In the genomic region with DNA sequence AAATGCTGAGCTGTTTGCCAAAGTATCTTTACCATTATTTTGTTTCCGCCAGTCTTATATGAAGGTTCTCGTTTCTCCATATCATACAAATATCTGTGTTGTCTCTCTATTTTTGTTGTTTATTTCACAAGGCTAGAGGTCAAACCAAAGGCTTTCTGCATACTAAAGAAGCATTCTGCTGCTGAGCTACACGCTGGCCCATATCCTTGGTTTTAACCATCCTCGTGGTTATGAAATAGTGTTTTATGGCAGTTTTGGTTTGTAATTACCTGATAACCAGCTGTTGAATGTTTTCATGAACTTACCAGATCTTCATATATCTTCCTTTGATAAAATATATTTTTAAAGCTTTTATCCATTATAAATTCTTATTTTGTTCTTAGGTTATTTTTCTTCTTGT, we compare ENCODE assay signal across 31 mouse cellular contexts.
"Had no signal": no experiment of that assay in that cellular context is flagged by ENCODE, and none has a peak within 500 bp of the region (broad histone marks: within the 10 kb centered on the region; RNA-seq: fewer than 3 reads in every experiment).

No protein-coding gene starts in this region.

- H3K4me3 ChIP-seq: limb, embryonic 10.5 days; limb, embryonic 12.5 days; limb, embryonic 13.5 days; limb, embryonic 15.5 days; liver, embryonic 12.5 days; liver, embryonic 13.5 days; liver, embryonic 15.5 days; lung, embryonic 15.5 days; megakaryocyte, embryonic 14.5 days; midbrain, embryonic 10.5 days; midbrain, embryonic 12.5 days; midbrain, embryonic 13.5 days; midbrain, embryonic 15.5 days; myocyte had no signal

- H3K27ac ChIP-seq: limb, embryonic 10.5 days; limb, embryonic 12.5 days; limb, embryonic 13.5 days; limb, embryonic 15.5 days; liver, embryonic 12.5 days; liver, embryonic 13.5 days; liver, embryonic 14.5 days; liver, embryonic 15.5 days; lung, embryonic 15.5 days; macrophage; midbrain, embryonic 10.5 days; midbrain, embryonic 12.5 days; midbrain, embryonic 13.5 days; midbrain, embryonic 15.5 days had no signal

- H3K9ac ChIP-seq: limb, embryonic 12.5 days; limb, embryonic 13.5 days; limb, embryonic 15.5 days; liver, embryonic 12.5 days; liver, embryonic 13.5 days; liver, embryonic 14.5 days; liver, embryonic 15.5 days; liver, postnatal 0 days; lung, embryonic 14.5 days; lung, embryonic 15.5 days; midbrain, embryonic 12.5 days; midbrain, embryonic 13.5 days; midbrain, embryonic 15.5 days had no signal

- H3K4me2 ChIP-seq: limb, embryonic 12.5 days; limb, embryonic 13.5 days; limb, embryonic 15.5 days; liver, embryonic 11.5 days; liver, embryonic 12.5 days; liver, embryonic 13.5 days; liver, embryonic 15.5 days; lung, embryonic 14.5 days; lung, embryonic 15.5 days; midbrain, embryonic 11.5 days; midbrain, embryonic 12.5 days; midbrain, embryonic 13.5 days; midbrain, embryonic 15.5 days had no signal

- ATAC-seq: liver, embryonic 12.5 days; liver, postnatal 0 days; lung, postnatal 0 days; midbrain, embryonic 13.5 days; midbrain, embryonic 15.5 days; midbrain, embryonic 16.5 days had no signal

- DNase-seq: left cerebral cortex, postnatal 4 days; liver; liver, embryonic 13.5 days; liver, postnatal 0 days; lung, adult 18-20 months; lung, adult 2 months; lung, embryonic 14.5 days; lung, postnatal 10 days; lung, postnatal 14 days; lung, postnatal 36 days; lung, postnatal 4 days; midbrain, embryonic 14.5 days had no signal

- H3K4me1 ChIP-seq: limb, embryonic 10.5 days; limb, embryonic 12.5 days; limb, embryonic 13.5 days; limb, embryonic 15.5 days; liver, embryonic 12.5 days; liver, embryonic 13.5 days; liver, embryonic 15.5 days; lung, embryonic 15.5 days; midbrain, embryonic 10.5 days; midbrain, embryonic 12.5 days; midbrain, embryonic 13.5 days; midbrain, embryonic 15.5 days had no signal

- H3K9me3 ChIP-seq: limb, embryonic 10.5 days; limb, embryonic 12.5 days; limb, embryonic 13.5 days; limb, embryonic 15.5 days; liver, embryonic 12.5 days; liver, embryonic 13.5 days; liver, embryonic 15.5 days; lung, embryonic 15.5 days; megakaryocyte, embryonic 14.5 days; midbrain, embryonic 10.5 days; midbrain, embryonic 12.5 days; midbrain, embryonic 13.5 days; midbrain, embryonic 15.5 days had no signal

- H3K27me3 ChIP-seq: limb, embryonic 12.5 days; limb, embryonic 13.5 days; limb, embryonic 15.5 days; liver, embryonic 12.5 days; liver, embryonic 13.5 days; liver, embryonic 15.5 days; lung, embryonic 15.5 days; megakaryocyte, embryonic 14.5 days; midbrain, embryonic 12.5 days; midbrain, embryonic 13.5 days; midbrain, embryonic 15.5 days had no signal
